Comparison of ENCODE assay signal across 17 mouse cellular contexts in the genomic region with DNA sequence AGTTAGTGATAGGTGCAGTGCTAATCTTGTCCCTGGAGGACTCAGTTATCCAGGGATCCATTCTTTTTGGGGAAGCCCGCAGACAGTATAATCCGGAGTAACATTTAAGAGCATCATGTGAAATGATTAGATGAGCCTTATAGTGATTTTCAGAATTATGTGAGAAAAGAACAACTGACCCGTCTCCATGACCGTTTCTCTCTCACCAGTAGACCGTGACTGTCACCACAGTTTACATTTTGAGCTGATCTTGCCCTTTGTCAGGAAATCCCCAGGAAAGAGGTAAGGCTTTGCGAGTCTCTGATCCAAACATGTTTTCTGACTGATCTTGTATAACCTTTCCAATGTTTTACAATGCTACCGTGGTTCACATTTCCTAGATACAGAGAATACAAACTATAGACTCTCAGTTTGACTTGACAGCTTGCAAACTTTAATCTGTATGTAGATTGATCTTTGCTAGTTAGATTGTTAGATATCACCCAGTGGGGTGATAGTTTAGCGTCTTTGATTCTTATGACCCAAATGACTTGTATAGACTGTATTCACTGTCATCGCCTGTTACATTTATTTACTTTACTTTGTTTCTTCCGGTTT.
"Had no signal": no experiment of that assay in that cellular context is flagged by ENCODE, and none has a peak within 500 bp of the region (broad histone marks: within the 10 kb centered on the region; RNA-seq: fewer than 3 reads in every experiment).

No protein-coding gene starts in this region.

- H3K9ac ChIP-seq: lung, embryonic 14.5 days; midbrain, embryonic 12.5 days; neural tube, embryonic 13.5 days; neural tube, embryonic 15.5 days had no signal

- H3K9me3 ChIP-seq: midbrain, embryonic 10.5 days; midbrain, embryonic 12.5 days; neural tube, embryonic 13.5 days; neural tube, embryonic 15.5 days had no signal

- H3K36me3 ChIP-seq: midbrain, embryonic 12.5 days; neural tube, embryonic 13.5 days; neural tube, embryonic 15.5 days had no signal

- H3K27me3 ChIP-seq: midbrain, embryonic 12.5 days; neural tube, embryonic 13.5 days; neural tube, embryonic 15.5 days had no signal

- H3K4me3 ChIP-seq: midbrain, embryonic 10.5 days; midbrain, embryonic 12.5 days; myocyte; neural tube, embryonic 13.5 days; neural tube, embryonic 15.5 days had no signal

- H3K4me2 ChIP-seq: lung, embryonic 14.5 days; midbrain, embryonic 12.5 days; neural tube, embryonic 13.5 days; neural tube, embryonic 15.5 days had no signal

- DNase-seq: lung, adult 18-20 months; lung, embryonic 14.5 days; lung, postnatal 4 days; midbrain, embryonic 14.5 days; retina, postnatal 1 day; right cerebral cortex, adult 18-20 months; right cerebral cortex, postnatal 25 days; right cerebral cortex, postnatal 4 days; spleen, adult 18-20 months; thymus, adult 18-20 months; thymus, postnatal 14 days; thymus, postnatal 36 days had no signal

- H3K27ac ChIP-seq: midbrain, embryonic 10.5 days; midbrain, embryonic 12.5 days; neural tube, embryonic 13.5 days; neural tube, embryonic 15.5 days had no signal
